Mouse (Mus musculus): ENCODE measurements around the gene Ddx24. TPM values are rescaled to one million over a fixed set of nuclear protein-coding genes. Genes with fewer than 3 reads are reported as not detected.

Gene Ddx24
- polyA plus RNA-seq, 1 experiment from 2014 or later: 93.9 TPM

GRCm38 (mm10) chr12:103361539-103362307, 63.9 kb downstream of the Ddx24 start:
- no peaks in the 10 kb centered on the region for H3K9me3 ChIP-seq (ENCODE audit: control insufficient read depth, low read length)
- H3K4me2 ChIP-seq (replicated peaks; ENCODE audit: low read depth, low read length): no peak overlapping the region
- H3K27ac ChIP-seq (ENCODE audit: low read depth, low read length): no peak overlapping the region
- WGBS: 83% methylated on average over 17 of the region's 17 CpGs
- no peaks in the 10 kb centered on the region for H3K27me3 ChIP-seq (ENCODE audit: control insufficient read depth, insufficient read depth, low read length)
- H3K4me3 ChIP-seq (ENCODE audit: low read length): no peak overlapping the region
- ATAC-seq (ENCODE audit: low FRiP score, low TSS enrichment): no peak
- no peaks in the 10 kb centered on the region for H3K36me3 ChIP-seq (ENCODE audit: control insufficient read depth, insufficient read depth, low read length)
- H3K4me1 ChIP-seq (ENCODE audit: control insufficient read depth, insufficient read depth, low read length): no peaks in the 10 kb centered on the region
- H3K9ac ChIP-seq (ENCODE audit: low read depth, low read length): no peak overlapping the region

GRCm38 (mm10) chr12:103360812-103361211, 64.8 kb downstream of the Ddx24 start:
- Histone ChIP-seq H3K4me3 (ENCODE audit: low read length) (no peak overlapping the region), H3K27me3 (ENCODE audit: control insufficient read depth, insufficient read depth, low read length) (no peaks in the 10 kb centered on the region), H3K36me3 (ENCODE audit: control insufficient read depth, insufficient read depth, low read length) (no peaks in the 10 kb centered on the region), H3K9ac (ENCODE audit: low read depth, low read length) (no peak overlapping the region), H3K4me2 (replicated peaks; ENCODE audit: low read depth, low read length) (no peak overlapping the region), H3K9me3 (ENCODE audit: control insufficient read depth, low read length) (no peaks in the 10 kb centered on the region), H3K27ac (ENCODE audit: low read depth, low read length) (no peak overlapping the region), H3K4me1 (ENCODE audit: control insufficient read depth, insufficient read depth, low read length) (no peaks in the 10 kb centered on the region)
- no peak for ATAC-seq (ENCODE audit: low FRiP score, low TSS enrichment)
- 70% methylated on average over 8 of the region's 8 CpGs for WGBS

GRCm38 (mm10) chr12:103358951-103359801, 66.5 kb downstream of the Ddx24 start:
- H3K4me3 ChIP-seq (ENCODE audit: low read length): no peak overlapping the region
- no peaks in the 10 kb centered on the region for H3K9me3 ChIP-seq (ENCODE audit: control insufficient read depth, low read length)
- ATAC-seq (ENCODE audit: low FRiP score, low TSS enrichment): 0 out of 2 replicates have a peak, but pooled peaks have one; percentile 24
- 39% methylated on average over 4 of the region's 4 CpGs for WGBS
- no peaks in the 10 kb centered on the region for H3K4me1 ChIP-seq (ENCODE audit: control insufficient read depth, insufficient read depth, low read length)
- H3K27ac ChIP-seq (ENCODE audit: low read depth, low read length): no peak overlapping the region
- H3K4me2 ChIP-seq (replicated peaks; ENCODE audit: low read depth, low read length): no peak overlapping the region
- no peak overlapping the region for H3K9ac ChIP-seq (ENCODE audit: low read depth, low read length)
- no peaks in the 10 kb centered on the region for H3K27me3 ChIP-seq (ENCODE audit: control insufficient read depth, insufficient read depth, low read length)
- no peaks in the 10 kb centered on the region for H3K36me3 ChIP-seq (ENCODE audit: control insufficient read depth, insufficient read depth, low read length)

GRCm38 (mm10) chr12:103358216-103358615, 67.4 kb downstream of the Ddx24 start:
- H3K4me1 ChIP-seq (ENCODE audit: control insufficient read depth, insufficient read depth, low read length): no peaks in the 10 kb centered on the region
- no peak overlapping the region for H3K4me3 ChIP-seq (ENCODE audit: low read length)
- no peak overlapping the region for H3K27ac ChIP-seq (ENCODE audit: low read depth, low read length)
- 75% methylated on average over 8 of the region's 8 CpGs for WGBS
- H3K9me3 ChIP-seq (ENCODE audit: control insufficient read depth, low read length): no peaks in the 10 kb centered on the region
- no peak for ATAC-seq (ENCODE audit: low FRiP score, low TSS enrichment)
- H3K27me3 ChIP-seq (ENCODE audit: control insufficient read depth, insufficient read depth, low read length): no peaks in the 10 kb centered on the region
- no peaks in the 10 kb centered on the region for H3K36me3 ChIP-seq (ENCODE audit: control insufficient read depth, insufficient read depth, low read length)
- no peak overlapping the region for H3K9ac ChIP-seq (ENCODE audit: low read depth, low read length)
- no peak overlapping the region for H3K4me2 ChIP-seq (replicated peaks; ENCODE audit: low read depth, low read length)

Other genes with a start within 250 kb of the Ddx24 start
- 0.21 and 0.49 TPM in 2 replicates for gene Prima1, start 183.7 kb downstream of the Ddx24 start, polyA plus RNA-seq (2014; fragmentation: Nextera tagmentation; extraction: Ambion mirVana)
- gene Fam181a, start 114.9 kb downstream of the Ddx24 start, polyA plus RNA-seq (2014; fragmentation: Nextera tagmentation; extraction: Ambion mirVana): not detected in 2 replicates
- gene Asb2, start 69.8 kb downstream of the Ddx24 start, polyA plus RNA-seq (2014; fragmentation: Nextera tagmentation; extraction: Ambion mirVana): 1.0 and 1.2 TPM in 2 replicates
- gene Otub2, start 37.1 kb downstream of the Ddx24 start, polyA plus RNA-seq (2014; fragmentation: Nextera tagmentation; extraction: Ambion mirVana): 6.0 and 6.1 TPM in 2 replicates
- 0.22 and 0.26 TPM in 2 replicates for gene 9330161L09Rik, start 18.0 kb downstream of the Ddx24 start, polyA plus RNA-seq (2014; fragmentation: Nextera tagmentation; extraction: Ambion mirVana)
- gene Ifi27, start 8.4 kb upstream of the Ddx24 start, polyA plus RNA-seq (2014; fragmentation: Nextera tagmentation; extraction: Ambion mirVana): 22.3 and 22.5 TPM in 2 replicates
- gene Ifi27l2a, start 17.9 kb upstream of the Ddx24 start, polyA plus RNA-seq (2014; fragmentation: Nextera tagmentation; extraction: Ambion mirVana): 5.9 and 8.0 TPM in 2 replicates
- gene Ifi27l2b, start 31.4 kb upstream of the Ddx24 start, polyA plus RNA-seq (2014; fragmentation: Nextera tagmentation; extraction: Ambion mirVana): not detected in 2 replicates
- 1.2 and 2.0 TPM in 2 replicates for gene Ppp4r4, start 106.5 kb upstream of the Ddx24 start, polyA plus RNA-seq (2014; fragmentation: Nextera tagmentation; extraction: Ambion mirVana)
- not detected in 2 replicates for gene Serpina10, start 205.6 kb upstream of the Ddx24 start, polyA plus RNA-seq (2014; fragmentation: Nextera tagmentation; extraction: Ambion mirVana)
- 0.47 and 0.95 TPM in 2 replicates for gene Serpina6, start 231.4 kb upstream of the Ddx24 start, polyA plus RNA-seq (2014; fragmentation: Nextera tagmentation; extraction: Ambion mirVana)

Data from kidney, embryonic 14.5 days (tissue).